Mouse (Mus musculus) neutrophil, adult 59 days (primary cell): ENCODE measurements around the gene Cdc5l. TPM values are rescaled to one million over a fixed set of nuclear protein-coding genes. Genes with fewer than 3 reads are reported as not detected.

ENCODE experiments used
- total RNA-seq, 2 experiments: library from RNA; stranded (reverse); gene quantifications; 1 replicate in 1 of 2; 2 replicates in 1 of 2; pipeline ENCODE4 v1.2.4; 2023

The Cdc5l gene
- 10 to 100 TPM; 54.9 to 61.1 TPM for total RNA-seq

GRCm38 (mm10) chr17:45433419-45434261 lies at the start of gene Cdc5l:
Gene Cdc5l (minus strand): TSS chr17:45433737.

GRCm38 (mm10) chr17:45474669-45475465 lies 41.3 kb upstream of the Cdc5l start, which contains the start of gene Spats1:
Gene Spats1 (minus strand): TSS chr17:45475415.

Other genes starting within 250 kb of the Cdc5l start
- gene Spats1, start 41.7 kb upstream of the Cdc5l start, total RNA-seq, result not detected
- 1 to 10 TPM; 4.4 to 5.4 TPM for gene Aars2, start 73.1 kb upstream of the Cdc5l start, total RNA-seq
- gene Tcte1, start 89.7 kb upstream of the Cdc5l start, total RNA-seq, result not detected
- gene Tmem151b, start 115.9 kb upstream of the Cdc5l start, total RNA-seq, result under 1 TPM in 1 of 2 experiments, not detected in 1; 0.09 TPM
- 10 to 100 TPM; 30.1 to 40.3 TPM for gene Nfkbie, start 122.0 kb upstream of the Cdc5l start, total RNA-seq
- gene Slc35b2, start 130.1 kb upstream of the Cdc5l start, total RNA-seq, result 10 to 100 TPM; 30.4 to 31.1 TPM
- gene Hsp90ab1, start 139.5 kb upstream of the Cdc5l start, total RNA-seq, result 100 to 1,000 TPM; 493 to 531 TPM
- gene Slc29a1, start 165.9 kb upstream of the Cdc5l start, total RNA-seq, result 10 to 100 TPM; 23.7 to 37.0 TPM
- gene Mymx, start 168.4 kb upstream of the Cdc5l start, total RNA-seq, result not detected
- not detected for gene Capn11, start 225.6 kb upstream of the Cdc5l start, total RNA-seq